Mouse (Mus musculus) ES-Bruce4 (cell line): ENCODE measurements around the gene Hhipl1.

ENCODE experiments used
- CTCF ChIP-seq: IDR thresholded peaks from one replicate; pipeline ENCODE4 v1.8.1; 2011; ENCODE audit warnings: low read depth, low read length
- EP300 ChIP-seq: IDR thresholded peaks from 2 replicates; pipeline ENCODE4 v1.6.1; 2011; ENCODE audit warnings: low read depth, low read length; ENCODE audit not compliant: insufficient read depth
- POLR2A ChIP-seq: IDR thresholded peaks from one replicate; pipeline ENCODE4 v1.8.1; 2011; ENCODE audit warnings: low read length; ENCODE audit not compliant: insufficient read depth

DNA sequence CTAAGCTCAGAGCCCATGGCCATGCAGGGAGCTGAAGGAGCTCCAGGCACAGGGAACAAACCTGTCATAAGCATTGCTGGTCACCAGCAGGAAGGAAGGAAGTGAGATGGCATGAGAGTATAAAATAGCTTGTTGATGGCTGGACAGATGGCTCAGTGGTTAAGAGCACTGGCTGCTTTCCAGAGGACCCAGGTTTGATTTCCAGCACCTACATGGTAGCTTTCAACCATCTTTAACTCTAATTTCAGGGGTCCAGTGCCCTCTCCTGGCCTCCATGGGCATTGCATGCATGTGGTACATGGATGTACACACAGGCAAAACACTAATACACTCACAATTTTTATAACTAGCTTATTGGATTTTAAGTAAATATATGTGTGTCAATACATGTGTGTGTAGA is 49.9 kb downstream of the Hhipl1 start:
- peak; percentile 27 for TF ChIP-seq CTCF
- TF ChIP-seq POLR2A = no peak
- no peak for TF ChIP-seq EP300
